Mouse (Mus musculus) liver, embryonic 14.5 days (tissue): ENCODE measurements around the gene Nprl2. TPM values are rescaled to one million over a fixed set of nuclear protein-coding genes. Genes with fewer than 3 reads are reported as not detected.

Source experiments
- ATAC-seq: fragments of 200-750 bp; cut with Nextera tagmentation; 2 replicates; pipeline ENCODE4 v1.8.0; 2017; ENCODE audit warnings: moderate number of reproducible peaks, mild to moderate bottlenecking, moderate library complexity; ENCODE audit not compliant: insufficient read depth
- DNase-seq, 3 experiments: peaks; one replicate each; pipeline ENCODE4 v3.0.0-alpha.2; 2012 to 2013; ENCODE audit warnings: low read depth in 3 of 3, low spot score in 3 of 3
- H3K27ac ChIP-seq: fragments of 300-500 bp; sonication (generic); 2 replicates; pipeline ENCODE4 v1.5.1; 2014; ENCODE audit warnings: moderate library complexity, mild to moderate bottlenecking, control low read depth, inconsistent platforms
- H3K27me3 ChIP-seq: fragments of 300-500 bp; sonication (generic); 2 replicates; pipeline ENCODE4 v1.6.1; 2014; ENCODE audit warnings: mild to moderate bottlenecking, low read length, moderate library complexity; ENCODE audit not compliant: control insufficient read depth, insufficient read depth
- H3K36me3 ChIP-seq: fragments of 300-500 bp; sonication (generic); replicated peaks from 2 replicates; pipeline ENCODE4 v1.6.1; 2014; ENCODE audit warnings: low read depth; ENCODE audit not compliant: control insufficient read depth, insufficient read depth
- H3K4me1 ChIP-seq, 2 experiments: fragments of 200-500 bp in 1 of 2; fragments of 300-500 bp in 1 of 2; sonication (generic) in 1 of 2; replicated peaks; 2 replicates each; pipeline ENCODE4 v1.6.1; 2012 to 2014; ENCODE audit warnings: antibody characterized with exemption in 1 of 2, inconsistent platforms in 1 of 2, low read length in 1 of 2; ENCODE audit not compliant: control insufficient read depth in 2 of 2, insufficient read depth in 2 of 2
- H3K4me2 ChIP-seq: fragments of 300-500 bp; sonication (generic); 2 replicates; pipeline ENCODE4 v1.6.1; 2014; ENCODE audit warnings: low read depth, mild to moderate bottlenecking, control low read depth, moderate library complexity
- H3K4me3 ChIP-seq, 2 experiments: fragments of 200-500 bp in 1 of 2; fragments of 300-500 bp in 1 of 2; sonication (generic) in 1 of 2; 2 replicates each; pipeline ENCODE4 v1.5.1; 2012 to 2014; ENCODE audit warnings: low read depth in 2 of 2, low read length in 2 of 2, mild to moderate bottlenecking in 2 of 2, control low read depth in 1 of 2, inconsistent platforms in 1 of 2, moderate library complexity in 1 of 2; ENCODE audit not compliant: insufficient read depth in 1 of 2
- H3K9ac ChIP-seq: fragments of 300-500 bp; sonication (generic); replicated peaks from 2 replicates; pipeline ENCODE4 v1.6.1; 2014; ENCODE audit warnings: mild to moderate bottlenecking, control low read depth, moderate library complexity
- H3K9me3 ChIP-seq: fragments of 300-500 bp; sonication (generic); 2 replicates; pipeline ENCODE4 v1.6.1; 2016; ENCODE audit warnings: low read length, mixed read lengths; ENCODE audit not compliant: control insufficient read depth
- CTCF ChIP-seq: IDR thresholded peaks from 2 replicates; pipeline ENCODE4 v1.5.1; 2016; ENCODE audit warnings: antibody characterized with exemption, low read depth, control low read depth
- EP300 ChIP-seq: IDR thresholded peaks from 2 replicates; pipeline ENCODE4 v1.6.1; 2016; ENCODE audit warnings: antibody characterized with exemption, low read depth
- WGBS: fragments of 180-500 bp; shearing (Covaris S2); extraction: QIAGEN DNeasy Blood & Tissue Kit; methylation state at CpG from one replicate; pipeline ENCODE4 v1.1.7; 2014; ENCODE audit not compliant: insufficient replicate concordance; 5-methylcytosine and 5-hydroxymethylcytosine counted together
- polyA plus RNA-seq, 2 experiments: library from polyadenylated mRNA; depleted of rRNA in 1 of 2; stranded (reverse) in 1 of 2; unstranded in 1 of 2; fragments of >200 nt; fragmentation: Nextera tagmentation in 1 of 2; extraction: Ambion mirVana in 1 of 2; gene quantifications; 2 replicates each; pipeline versions ENCODE4 v1.2.1 to v1.2.3; 2012 to 2014

Nprl2 gene
- polyA plus RNA-seq, 2 experiments: 9.2 to 10.5 TPM

DNA sequence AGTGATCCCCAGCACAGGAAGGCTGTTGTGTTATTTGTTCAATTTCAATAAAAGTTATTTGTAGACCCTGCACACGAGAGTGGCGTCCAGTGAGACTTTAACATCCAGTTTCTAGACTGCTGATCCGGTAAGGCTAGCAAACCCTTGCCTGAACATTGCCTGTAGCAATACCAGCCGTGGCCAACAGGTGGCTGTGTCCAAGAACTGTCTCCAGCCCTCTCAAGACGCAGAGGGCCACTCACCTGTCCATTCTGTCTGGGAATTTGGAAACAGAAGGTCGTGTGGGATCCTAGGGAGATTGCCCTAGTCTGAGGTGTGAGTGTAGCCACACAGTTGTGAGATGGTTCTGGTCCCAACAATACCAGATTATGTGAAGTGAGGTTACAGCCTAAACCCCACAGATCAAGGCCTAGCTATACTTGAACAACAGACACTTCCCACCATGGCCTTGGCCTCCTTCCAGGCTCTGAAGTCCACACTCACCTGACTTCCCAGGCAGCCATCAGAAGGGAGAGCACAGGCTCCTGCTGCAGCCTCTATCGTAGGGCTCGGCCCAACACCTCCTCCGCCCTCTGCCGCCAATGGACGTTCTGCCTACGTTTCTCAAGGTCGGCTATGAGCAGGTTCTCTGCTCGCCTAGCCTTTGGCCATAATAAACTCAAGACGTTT, 24.1 kb downstream of the Nprl2 start:
- peak; percentile 97 for TF ChIP-seq CTCF
- TF ChIP-seq EP300: no peak
- WGBS: 48% methylated on average over 15 of the region's 15 CpGs
- Histone ChIP-seq H3K36me3 (peaks cover 3% of the 10 kb centered on the region), H3K4me2 (peak overlapping the region; percentile 5), H3K4me3 (no peak overlapping the region), H3K9ac (no peak overlapping the region), H3K9me3 (no peaks in the 10 kb centered on the region), H3K4me1 (peaks cover 32 to 47% of the 10 kb centered on the region in 2 experiments), H3K27me3 (no peaks in the 10 kb centered on the region), H3K27ac (no peak overlapping the region; the same call in 1 of the 2 replicates)
- DNase-seq (no peak), ATAC-seq (no peak)

DNA sequence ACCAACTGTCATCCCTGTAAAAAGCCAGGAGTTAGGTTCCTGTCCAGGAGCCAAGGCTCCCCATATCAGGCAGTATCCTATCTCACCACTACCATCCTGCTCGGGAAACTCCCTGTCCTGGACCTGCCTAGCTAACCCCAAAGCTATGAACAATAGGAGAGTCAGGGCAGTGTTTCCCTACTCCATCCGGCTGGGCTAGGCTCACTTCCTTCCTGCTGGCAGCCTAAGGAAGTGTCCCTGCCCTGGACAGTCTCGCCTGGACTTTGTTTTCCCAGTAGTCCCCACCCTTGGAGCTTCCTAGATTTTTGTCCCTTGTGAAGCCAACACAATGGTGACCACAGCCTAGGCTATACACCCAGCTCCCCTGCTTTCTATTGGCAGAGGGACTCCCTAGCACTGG, 24.8 kb downstream of the Nprl2 start:
- no peak overlapping the region for H3K4me3 ChIP-seq
- no peaks in the 10 kb centered on the region for H3K27me3 ChIP-seq
- peak overlapping the region; percentile 38; the same call in 1 of the 2 replicates for H3K27ac ChIP-seq
- H3K4me2 ChIP-seq: peak overlapping the region; percentile 0; the same call in 1 of the 2 replicates
- no peak overlapping the region for H3K9ac ChIP-seq
- ATAC-seq: no peak
- no peaks in the 10 kb centered on the region for H3K9me3 ChIP-seq
- DNase-seq: no peak
- 49% methylated on average over 3 of the region's 3 CpGs for WGBS
- TF ChIP-seq EP300 (no peak), CTCF (no peak)
- H3K4me1 ChIP-seq: peaks cover 39 to 54% of the 10 kb centered on the region in 2 experiments
- H3K36me3 ChIP-seq: peaks cover 3% of the 10 kb centered on the region

DNA sequence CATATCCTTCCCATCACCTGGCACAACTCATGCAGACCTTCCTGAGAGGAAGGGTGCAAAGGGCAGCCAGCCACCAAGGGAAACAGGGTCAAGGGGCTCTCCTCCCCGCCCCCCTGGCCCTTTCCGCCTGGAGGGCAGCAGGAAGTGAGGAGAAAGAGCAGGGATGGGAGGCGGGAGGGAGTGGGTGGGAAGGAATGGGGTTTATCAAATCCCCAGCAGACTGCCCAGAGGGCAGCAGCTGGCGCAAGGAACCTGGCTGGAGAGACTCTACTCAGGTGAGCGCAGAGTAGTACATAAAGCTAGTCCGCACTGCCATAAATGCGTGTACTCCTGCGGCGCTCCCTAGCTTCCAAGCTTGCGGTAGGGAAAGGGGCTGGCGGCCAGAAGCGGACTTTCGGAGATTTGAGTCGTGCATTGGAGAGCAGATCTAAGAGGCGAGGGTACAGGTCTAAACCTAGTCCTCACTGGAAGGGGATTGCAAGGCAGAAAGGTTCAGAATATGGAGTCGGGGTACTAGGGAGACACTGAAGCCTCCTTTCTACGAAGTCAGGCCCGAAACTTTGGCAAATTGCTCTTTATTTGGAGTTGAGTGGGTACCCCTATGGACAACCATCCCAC, 25.8 kb downstream of the Nprl2 start, which contains the start of gene Hyal2:
TSS of gene Hyal2 (plus strand) at position 244 of the 618 bp plus-strand sequence.
- Histone ChIP-seq H3K9me3 (no peaks in the 10 kb centered on the region), H3K4me2 (peak within 1 kb of the TSS; percentile 85), H3K36me3 (peaks cover 9% of the 10 kb centered on the region), H3K27ac (peak within 1 kb of the TSS; percentile 84), H3K4me1 (peaks cover 49 to 60% of the 10 kb centered on the region in 2 experiments), H3K27me3 (no peaks in the 10 kb centered on the region), H3K4me3 (peak within 1 kb of the TSS; percentile 86 to 88), H3K9ac (peak within 1 kb of the TSS; percentile 87)
- 45% methylated on average over 18 of the region's 18 CpGs for WGBS
- TF ChIP-seq CTCF (no peak), EP300 (no peak)
- DNase-seq (no peak), ATAC-seq (no peak)

DNA sequence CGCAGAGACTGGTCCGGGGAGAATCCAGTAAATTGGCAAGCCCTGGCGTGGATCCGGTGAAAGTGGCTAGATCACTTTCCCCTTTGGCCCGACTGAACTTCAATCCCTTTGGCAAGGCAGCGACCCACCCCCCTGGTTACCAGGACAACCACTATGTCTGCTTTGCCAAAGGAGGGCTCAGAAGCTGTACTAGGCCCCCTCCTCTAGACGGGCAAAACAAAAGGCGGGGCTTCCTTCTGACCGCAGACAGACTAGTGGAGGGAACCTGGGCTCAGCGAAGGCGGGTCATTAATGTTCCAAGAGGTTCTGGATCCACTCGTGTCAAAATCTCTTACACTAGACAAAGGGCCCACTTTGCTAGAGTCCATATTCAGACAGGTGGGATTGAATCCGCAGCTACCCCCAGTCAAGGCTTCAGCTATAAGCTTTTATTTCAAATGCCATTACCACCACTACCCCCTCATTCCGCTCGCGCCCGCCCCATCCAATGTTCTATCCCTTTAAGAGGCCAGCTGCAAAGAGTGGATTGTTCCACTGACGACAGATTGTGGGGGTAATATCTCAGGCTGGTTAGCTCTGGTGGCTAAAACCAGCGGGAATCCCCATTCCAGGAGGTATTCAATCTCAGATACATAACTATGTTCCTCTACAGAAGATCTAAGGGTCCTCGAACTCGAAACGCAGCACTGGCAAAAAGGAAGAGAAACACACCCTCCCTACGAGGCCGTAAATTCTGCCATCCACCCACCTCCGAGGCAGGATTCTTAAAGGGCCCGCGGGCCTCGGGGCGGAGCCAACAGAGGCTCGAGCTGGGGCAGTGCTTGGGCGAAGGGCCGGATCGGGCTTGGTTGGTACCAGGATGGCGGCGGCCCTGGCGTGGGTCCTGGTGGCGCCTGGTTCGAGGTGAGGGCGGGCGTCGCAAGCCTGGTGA, 26.6 kb downstream of the Nprl2 start:
- H3K4me3 ChIP-seq: peak overlapping the region; percentile 86 to 88
- H3K4me1 ChIP-seq: peaks cover 48 to 63% of the 10 kb centered on the region in 2 experiments
- H3K27ac ChIP-seq: peak overlapping the region; percentile 84
- peak overlapping the region; percentile 87 for H3K9ac ChIP-seq
- TF ChIP-seq EP300 (peak; percentile 57), CTCF (no peak)
- peak; percentile 80 to 82 (median 81) for DNase-seq
- H3K27me3 ChIP-seq: no peaks in the 10 kb centered on the region
- peaks cover 12% of the 10 kb centered on the region for H3K36me3 ChIP-seq
- peak overlapping the region; percentile 85 for H3K4me2 ChIP-seq
- ATAC-seq: peak; percentile 79
- under 1% methylated on average over 41 of the region's 41 CpGs for WGBS
- H3K9me3 ChIP-seq: no peaks in the 10 kb centered on the region

DNA sequence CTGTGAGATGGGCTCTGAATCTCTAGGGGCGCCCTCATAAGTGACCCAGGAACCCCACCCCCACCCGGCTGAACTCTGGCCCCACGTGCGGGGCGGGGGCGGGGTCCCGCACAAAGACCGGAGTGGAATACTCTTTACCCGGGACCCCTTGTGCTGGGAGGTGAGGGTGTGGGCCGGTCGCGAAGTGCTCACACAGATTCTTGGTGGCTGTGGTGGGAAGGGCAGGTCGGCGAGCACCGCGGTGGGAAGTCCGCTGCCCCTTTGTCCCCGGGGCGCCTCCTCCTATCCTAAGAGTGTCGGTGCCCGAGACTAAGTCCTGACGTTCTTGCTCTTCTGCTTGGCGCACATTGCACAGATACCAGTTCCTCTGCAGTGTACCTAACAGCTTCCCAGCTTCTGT, 27.2 kb downstream of the Nprl2 start:
- peaks cover 12% of the 10 kb centered on the region for H3K36me3 ChIP-seq
- H3K27ac ChIP-seq: peak overlapping the region; percentile 84
- H3K9me3 ChIP-seq: no peaks in the 10 kb centered on the region
- peak; percentile 9 for ATAC-seq
- WGBS: 0% methylated on average over 23 of the region's 23 CpGs
- peaks cover 42 to 57% of the 10 kb centered on the region in 2 experiments for H3K4me1 ChIP-seq
- H3K9ac ChIP-seq: peak overlapping the region; percentile 87
- H3K27me3 ChIP-seq: no peaks in the 10 kb centered on the region
- no peak for TF ChIP-seq EP300
- TF ChIP-seq CTCF: 0 out of 2 replicates have a peak, but pooled peaks have one; percentile 9
- DNase-seq: no peak
- H3K4me2 ChIP-seq: peak overlapping the region; percentile 85
- H3K4me3 ChIP-seq: peak overlapping the region; percentile 86 to 88
